Mouse (Mus musculus): ENCODE results near the gene Olfr58. TPM values are rescaled to one million over a fixed set of nuclear protein-coding genes. Genes with fewer than 3 reads are reported as not detected.

The Olfr58 gene
- polyA plus RNA-seq (2014; fragmentation: Illumina TruSeq; extraction: RNeasy Lipid Tissue Mini Kit (QIAGEN cat#74804); ENCODE audit: low read depth, low replicate concordance) = not detected

GRCm38 (mm10) chr9:19779983-19780382 lies at the start of gene Olfr58:
TSS of gene Olfr58 (plus strand) at chr9:19780283.

GRCm38 (mm10) chr9:19804606-19805005 lies 24.5 kb downstream of the Olfr58 start, which contains the start of gene Olfr859:
TSS of gene Olfr859 (plus strand) at chr9:19804906.

Other genes starting within 250 kb of the Olfr58 start
- not detected for gene Olfr853, start 239.2 kb upstream of the Olfr58 start, polyA plus RNA-seq (2014; fragmentation: Illumina TruSeq; extraction: RNeasy Lipid Tissue Mini Kit (QIAGEN cat#74804); ENCODE audit: low read depth, low replicate concordance)
- not detected for gene Olfr854, start 212.9 kb upstream of the Olfr58 start, polyA plus RNA-seq (2014; fragmentation: Illumina TruSeq; extraction: RNeasy Lipid Tissue Mini Kit (QIAGEN cat#74804); ENCODE audit: low read depth, low replicate concordance)
- gene Olfr855, start 197.7 kb upstream of the Olfr58 start, polyA plus RNA-seq (2014; fragmentation: Illumina TruSeq; extraction: RNeasy Lipid Tissue Mini Kit (QIAGEN cat#74804); ENCODE audit: low read depth, low replicate concordance) = not detected
- gene Zfp317, start 158.2 kb upstream of the Olfr58 start, polyA plus RNA-seq (2014; fragmentation: Illumina TruSeq; extraction: RNeasy Lipid Tissue Mini Kit (QIAGEN cat#74804); ENCODE audit: low read depth, low replicate concordance) = 29.3 TPM
- gene Olfr857, start 70.8 kb upstream of the Olfr58 start, polyA plus RNA-seq (2014; fragmentation: Illumina TruSeq; extraction: RNeasy Lipid Tissue Mini Kit (QIAGEN cat#74804); ENCODE audit: low read depth, low replicate concordance) = not detected
- not detected for gene Olfr859, start 24.6 kb downstream of the Olfr58 start, polyA plus RNA-seq (2014; fragmentation: Illumina TruSeq; extraction: RNeasy Lipid Tissue Mini Kit (QIAGEN cat#74804); ENCODE audit: low read depth, low replicate concordance)
- not detected for gene Olfr860, start 69.5 kb downstream of the Olfr58 start, polyA plus RNA-seq (2014; fragmentation: Illumina TruSeq; extraction: RNeasy Lipid Tissue Mini Kit (QIAGEN cat#74804); ENCODE audit: low read depth, low replicate concordance)
- not detected for gene Olfr862, start 107.7 kb downstream of the Olfr58 start, polyA plus RNA-seq (2014; fragmentation: Illumina TruSeq; extraction: RNeasy Lipid Tissue Mini Kit (QIAGEN cat#74804); ENCODE audit: low read depth, low replicate concordance)
- gene Olfr77, start 136.6 kb downstream of the Olfr58 start, polyA plus RNA-seq (2014; fragmentation: Illumina TruSeq; extraction: RNeasy Lipid Tissue Mini Kit (QIAGEN cat#74804); ENCODE audit: low read depth, low replicate concordance) = not detected
- gene Olfr866, start 247.8 kb downstream of the Olfr58 start, polyA plus RNA-seq (2014; fragmentation: Illumina TruSeq; extraction: RNeasy Lipid Tissue Mini Kit (QIAGEN cat#74804); ENCODE audit: low read depth, low replicate concordance) = not detected

All from kidney, adult 10 weeks (tissue).